Mouse (Mus musculus): ENCODE measurements around the gene Nos1.
A peak's percentile ranks its signal among the peaks of the same experiment; 100 is the strongest.

Nos1 gene

DNA sequence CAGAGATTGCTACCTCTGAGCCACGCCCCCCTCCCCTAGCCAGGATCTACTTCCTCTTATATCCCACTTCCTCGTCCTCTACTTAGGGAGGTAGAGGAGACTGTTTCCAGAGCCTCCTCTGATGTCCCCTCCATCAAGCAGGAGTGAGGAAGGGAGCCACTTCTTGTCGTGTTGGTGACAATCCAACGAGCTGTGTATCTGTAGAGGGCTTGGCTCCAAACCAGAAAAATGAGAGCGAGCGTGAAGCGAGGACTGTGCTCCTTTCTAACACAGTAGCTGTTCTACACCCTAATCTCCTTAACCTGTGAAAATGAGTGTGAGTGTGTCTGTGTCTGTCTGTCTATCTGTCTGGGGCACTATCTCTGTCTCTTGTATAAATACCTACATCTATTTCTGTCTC lies 58.7 kb downstream of the Nos1 start:
- no peak for DNase-seq (ENCODE audit: low read depth, low spot score)

DNA sequence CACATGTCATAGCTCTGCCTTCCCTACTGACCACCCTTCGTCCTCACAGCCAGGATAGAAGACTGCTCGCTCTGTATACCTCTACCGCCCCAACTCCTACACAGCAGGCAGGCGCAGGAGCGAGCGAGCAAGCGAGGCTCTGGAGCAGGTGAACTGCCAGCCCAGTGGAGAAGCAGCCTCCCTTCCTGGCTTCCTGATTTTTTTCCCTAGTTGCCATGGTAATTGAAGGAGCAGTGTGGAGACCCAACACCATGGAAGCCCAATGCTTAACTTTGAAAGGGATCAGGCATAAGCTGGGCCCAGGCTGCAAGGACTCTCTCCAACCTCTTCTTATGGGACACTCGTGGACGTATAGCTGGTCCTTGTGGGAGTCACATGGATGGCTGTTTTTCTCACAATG lies 59.4 kb downstream of the Nos1 start:
- DNase-seq (ENCODE audit: low read depth, low spot score), result peak; percentile 49

DNA sequence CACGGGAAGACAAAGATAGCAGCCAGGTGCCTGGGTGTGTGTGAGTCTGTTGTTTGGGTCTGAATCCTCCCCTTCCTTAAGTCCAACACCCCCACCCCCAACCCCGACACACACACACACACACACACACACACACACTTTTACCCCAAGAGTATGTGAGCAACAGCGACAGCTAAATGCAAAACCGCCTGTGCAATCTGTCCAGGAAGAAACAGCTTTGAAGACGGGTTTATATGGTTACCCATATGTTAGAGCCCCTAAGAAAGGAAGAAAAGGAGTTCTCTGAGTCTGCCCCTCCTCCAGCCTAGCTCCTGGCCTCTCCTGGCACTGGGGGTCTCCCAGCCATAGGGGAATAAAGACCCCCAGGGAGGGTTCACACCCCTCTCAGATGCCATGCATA lies 60.2 kb downstream of the Nos1 start:
- DNase-seq (ENCODE audit: low read depth, low spot score), result no peak

DNA sequence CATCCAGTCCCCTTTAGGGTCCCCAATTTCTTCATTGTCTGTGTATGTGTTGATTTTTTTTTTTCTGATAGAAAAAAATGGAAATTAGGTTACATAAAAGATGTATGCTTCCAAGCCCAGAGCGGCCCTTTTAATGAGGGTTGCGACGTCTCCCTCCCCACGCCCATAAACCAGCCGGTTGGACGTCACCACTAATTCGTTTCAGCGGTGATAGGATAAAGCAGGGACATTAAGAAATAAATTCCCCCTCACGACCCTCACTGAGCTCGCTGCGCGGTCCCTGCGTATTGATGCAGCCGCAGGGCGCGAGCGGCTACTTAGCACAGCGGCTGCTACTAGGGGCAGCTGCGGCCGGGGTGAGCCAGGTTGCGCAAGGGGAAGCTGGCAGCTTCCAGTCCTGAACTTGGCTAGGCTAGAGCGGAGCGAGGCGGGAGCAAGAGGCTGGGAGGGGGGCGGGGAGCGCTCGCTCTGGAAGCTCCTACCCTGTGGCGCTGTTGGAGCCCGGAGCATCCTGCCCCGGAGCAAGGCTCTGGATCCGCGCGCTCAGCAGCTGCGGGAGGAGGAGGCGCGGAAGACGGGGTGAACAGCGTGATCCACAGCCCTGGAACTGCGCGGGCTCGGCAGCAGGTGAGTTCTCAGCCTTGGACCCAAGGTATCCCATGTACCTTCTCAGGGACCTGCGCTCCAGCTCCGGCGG lies 61.0 kb downstream of the Nos1 start:
- DNase-seq (ENCODE audit: low read depth, low spot score), result peak; percentile 66

DNA sequence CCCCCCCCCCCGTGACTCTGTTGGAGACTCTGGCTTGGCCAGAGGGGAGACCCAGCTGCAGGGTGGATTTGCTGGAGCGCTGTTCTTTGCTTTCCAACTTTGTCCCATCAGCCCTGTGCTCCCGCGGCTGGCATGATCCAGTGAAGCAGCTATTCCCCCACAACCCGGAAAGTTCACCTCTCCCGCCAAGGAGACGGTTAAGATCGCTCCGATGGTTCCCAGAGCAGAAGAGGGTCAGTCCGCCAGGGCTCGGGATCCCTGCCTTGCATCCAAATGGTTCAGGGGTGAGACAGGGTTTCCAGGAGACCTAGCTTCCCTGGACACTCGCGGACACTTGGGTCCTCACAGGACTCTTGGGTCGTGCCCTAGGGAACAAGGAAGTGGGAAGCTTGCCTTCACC lies 61.9 kb downstream of the Nos1 start:
- no peak for DNase-seq (ENCODE audit: low read depth, low spot score)

DNA sequence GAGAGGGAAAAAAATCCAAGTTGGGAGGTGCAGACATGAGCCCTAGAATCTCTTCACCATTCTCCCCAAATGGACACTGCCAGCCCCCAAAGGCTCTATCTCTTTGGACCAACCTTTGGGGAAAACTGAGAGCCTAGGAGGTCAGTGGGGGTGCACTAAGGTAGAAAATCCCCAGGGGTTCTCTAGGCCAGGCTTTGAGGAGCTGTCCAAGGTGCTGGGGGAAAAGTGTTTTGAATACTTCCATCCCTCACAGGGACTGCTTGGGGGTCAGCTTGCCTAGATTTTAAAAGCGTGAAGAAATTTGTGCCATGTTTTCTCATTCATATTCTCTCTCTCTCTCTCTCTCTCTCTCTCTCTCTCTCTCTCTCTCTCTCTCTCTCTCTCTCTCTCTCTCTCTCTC lies 63.8 kb downstream of the Nos1 start:
- DNase-seq (ENCODE audit: low read depth, low spot score), result peak; percentile 54

DNA sequence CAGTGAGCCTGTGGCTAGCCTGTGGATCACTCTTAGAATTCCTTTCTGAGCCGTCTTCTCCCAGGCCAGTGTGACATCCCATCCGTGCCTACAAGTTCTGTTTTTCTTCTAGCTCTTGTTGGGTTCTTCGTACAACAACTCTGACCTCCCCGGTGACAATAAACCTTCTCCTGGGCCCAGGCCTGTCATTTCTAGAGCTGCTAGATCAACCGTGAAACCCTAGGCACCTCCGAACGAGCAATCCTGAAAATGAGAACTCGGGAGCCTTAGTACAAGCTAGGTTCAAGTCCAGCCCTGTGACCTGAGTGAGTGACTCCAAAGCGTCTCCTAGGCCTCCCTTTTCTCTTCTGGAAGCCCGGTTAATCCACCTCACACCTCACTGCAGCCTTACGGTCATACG lies 69.6 kb downstream of the Nos1 start:
- no peak for DNase-seq (ENCODE audit: low read depth, low spot score)

DNA sequence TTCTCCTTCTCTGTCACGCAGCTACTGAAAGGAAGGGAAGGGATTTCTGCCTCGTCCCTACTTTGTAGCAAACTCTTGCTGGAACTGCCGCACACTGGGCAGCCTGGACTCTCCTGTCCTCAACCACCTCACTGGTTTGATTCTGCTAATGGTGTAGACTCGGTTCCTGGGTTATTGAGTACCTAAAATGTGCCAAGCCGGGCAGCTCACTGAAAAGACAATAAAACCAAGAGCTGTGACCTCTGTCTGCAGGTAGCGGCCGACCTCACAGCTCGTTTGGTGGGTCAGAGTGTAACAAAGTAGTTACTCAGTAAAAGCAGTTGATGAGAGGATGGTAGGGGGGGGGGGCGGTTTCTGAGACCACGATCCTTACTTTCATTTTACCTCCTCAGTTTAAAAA lies 72.9 kb downstream of the Nos1 start:
- no peak for DNase-seq (ENCODE audit: low read depth, low spot score)

DNA sequence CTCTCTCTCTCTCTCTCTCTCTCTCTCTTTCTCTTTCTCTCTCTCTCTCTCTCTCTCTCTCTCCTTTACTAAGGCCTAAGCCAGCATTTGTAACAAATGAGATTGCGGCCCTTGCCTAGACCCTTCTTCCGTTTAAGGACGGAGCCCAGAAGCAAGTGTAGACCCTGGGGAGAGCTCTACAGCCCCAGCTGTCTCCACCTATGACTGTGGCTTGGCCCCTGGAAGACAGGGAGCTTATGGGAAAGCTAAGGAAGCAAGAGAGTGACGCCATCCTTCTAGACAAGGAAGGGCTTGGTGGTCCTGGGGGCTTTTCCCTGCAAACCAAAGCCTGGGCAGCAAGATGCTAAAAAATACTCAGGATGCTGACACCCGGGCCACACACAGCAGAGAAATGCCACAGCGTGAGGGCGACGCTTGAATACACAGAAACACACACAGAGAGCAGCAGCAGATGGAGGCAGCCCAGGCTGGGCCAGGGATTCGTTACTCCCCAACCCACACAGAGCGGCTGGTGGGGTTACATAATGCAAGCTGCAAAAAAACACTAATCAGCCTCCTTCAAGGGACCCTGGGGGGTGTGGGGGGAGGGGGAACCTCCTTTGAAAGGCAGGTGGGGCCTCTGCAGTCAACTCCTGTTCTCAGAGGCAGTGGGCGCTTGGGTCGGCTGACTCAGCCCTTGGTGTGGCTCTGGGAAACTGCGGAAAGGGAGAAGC lies 83.9 kb downstream of the Nos1 start:
- peak; percentile 26 for DNase-seq (ENCODE audit: low read depth, low spot score)

DNA sequence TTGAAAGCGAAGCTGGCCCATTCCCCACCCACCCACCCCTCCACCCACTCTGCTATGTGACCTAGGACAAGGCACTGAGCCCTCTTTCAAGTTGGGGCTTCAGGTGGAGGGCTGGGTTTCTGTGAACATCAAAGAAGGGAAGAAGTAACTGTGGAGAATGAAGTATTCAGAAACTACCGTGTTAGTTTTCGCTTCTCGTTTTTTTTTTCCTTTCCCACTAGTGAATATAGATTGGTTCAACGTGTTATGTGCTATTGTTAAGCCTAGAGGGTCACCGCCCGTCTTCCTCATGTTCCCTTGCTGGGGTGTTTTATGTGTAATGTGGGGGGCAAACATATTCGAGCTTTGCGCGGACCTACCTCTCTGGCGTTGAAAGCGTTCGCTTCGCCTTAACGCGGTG lies 85.0 kb downstream of the Nos1 start:
- DNase-seq (ENCODE audit: low read depth, low spot score), result no peak

DNA sequence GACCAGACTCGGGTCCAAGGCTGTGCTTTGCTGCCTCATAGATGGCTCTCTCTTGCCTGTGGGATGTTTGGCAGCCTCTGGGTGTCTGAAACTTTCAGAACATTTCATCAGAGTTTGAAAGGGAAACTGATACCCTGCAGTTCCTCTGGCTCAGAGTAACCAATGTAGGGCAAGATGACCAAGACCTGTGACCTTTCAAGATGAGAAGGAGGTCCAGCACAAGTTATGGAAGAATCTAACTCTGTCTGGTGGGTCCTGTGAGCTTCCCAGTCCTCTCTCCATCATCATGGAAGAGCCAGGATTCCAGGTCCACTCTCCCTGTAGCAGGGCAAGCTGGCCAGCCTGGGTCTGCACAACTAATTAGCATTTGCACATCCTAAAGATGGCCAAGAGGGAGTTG lies 90.8 kb downstream of the Nos1 start:
- no peak for DNase-seq (ENCODE audit: low read depth, low spot score)

DNA sequence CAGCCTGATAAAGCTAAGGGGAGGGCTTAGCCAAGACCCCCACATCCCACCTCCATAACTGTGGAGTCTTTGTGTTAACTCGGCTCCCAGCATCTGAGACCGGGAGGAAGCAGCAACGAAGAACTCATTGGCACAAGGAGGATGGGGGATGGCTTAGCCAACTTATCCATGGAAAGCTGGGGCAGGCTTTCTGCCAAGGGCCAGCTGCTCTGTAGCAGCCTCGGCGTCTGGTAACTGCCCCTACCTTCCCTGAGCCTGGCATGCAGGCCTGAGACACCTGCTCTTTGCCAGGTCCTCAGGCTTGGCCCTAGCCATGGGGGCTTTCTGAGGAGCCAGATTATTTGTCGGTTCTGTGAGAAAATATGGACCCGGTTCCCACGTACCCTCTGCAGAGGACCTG lies 93.0 kb downstream of the Nos1 start:
- no peak for DNase-seq (ENCODE audit: low read depth, low spot score)

DNA sequence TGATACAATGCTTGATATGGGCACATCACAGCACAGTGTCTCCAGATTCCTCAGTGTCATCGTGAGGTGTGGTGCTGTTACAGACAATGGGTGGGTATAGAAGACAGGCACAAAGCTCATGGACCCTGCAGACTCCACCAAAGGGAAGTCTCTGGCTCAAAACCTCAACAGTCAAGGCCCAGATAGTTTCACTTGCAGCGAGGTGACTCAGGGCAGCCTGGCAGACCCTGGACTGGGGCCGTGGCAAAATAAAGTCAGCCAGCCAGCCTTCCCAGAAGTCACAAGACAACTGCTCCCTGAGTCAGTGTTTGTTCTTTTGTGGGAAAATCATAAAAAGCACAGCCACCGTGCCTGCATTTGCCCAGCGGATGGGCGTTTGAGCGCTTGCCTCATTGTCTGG lies 93.4 kb downstream of the Nos1 start:
- no peak for DNase-seq (ENCODE audit: low read depth, low spot score)

DNA sequence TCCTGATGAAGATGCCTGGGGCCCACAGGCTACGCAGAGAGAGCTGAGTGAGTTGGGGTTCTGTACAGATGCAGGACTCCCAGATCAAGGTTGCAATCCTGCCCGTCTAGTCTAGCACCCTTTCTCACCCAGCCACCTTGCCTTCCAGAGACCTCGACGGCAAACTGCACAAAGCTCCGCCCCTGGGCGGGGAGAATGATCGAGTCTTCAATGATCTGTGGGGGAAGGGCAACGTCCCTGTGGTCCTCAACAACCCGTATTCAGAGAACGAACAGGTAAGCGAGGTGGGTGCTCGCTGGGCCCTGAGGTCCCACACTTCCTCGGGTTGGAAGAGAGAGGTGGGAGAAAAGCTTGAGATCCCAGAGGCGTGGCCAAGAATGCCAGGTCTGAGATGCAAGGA lies 98.3 kb downstream of the Nos1 start:
- peak; percentile 55 for DNase-seq (ENCODE audit: low read depth, low spot score)

DNA sequence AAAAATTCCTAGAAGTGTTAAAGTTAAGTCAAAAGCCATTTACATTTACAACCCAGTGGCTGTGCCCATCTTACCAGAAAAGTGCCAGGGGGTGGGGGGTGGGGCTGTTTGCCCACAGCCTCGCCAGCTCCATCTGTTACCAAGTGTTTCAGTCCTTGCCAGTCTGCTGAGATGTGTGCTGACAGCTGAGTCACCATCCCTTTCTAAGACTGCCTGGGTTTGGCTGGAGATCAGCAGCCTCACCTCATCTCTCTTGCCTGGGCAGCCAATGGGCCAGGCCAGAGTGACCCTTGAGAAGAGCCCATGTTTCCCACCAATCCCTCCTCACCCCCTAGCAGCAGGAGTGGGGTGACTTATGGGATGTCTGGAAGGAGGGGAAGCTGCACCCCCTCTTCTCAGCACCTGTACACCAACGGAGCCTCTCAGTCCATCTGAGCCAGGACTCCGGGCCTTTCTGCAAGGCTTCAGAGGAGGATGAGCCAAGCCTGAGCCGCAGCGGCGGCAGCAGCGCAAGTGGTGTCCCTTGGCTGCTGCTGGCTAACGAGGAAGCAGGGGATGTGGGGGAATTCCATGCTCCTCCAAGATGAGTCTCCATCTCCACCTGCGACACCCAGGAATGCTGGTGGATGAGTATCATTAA lies 100.2 kb downstream of the Nos1 start:
- no peak for DNase-seq (ENCODE audit: low read depth, low spot score)

DNA sequence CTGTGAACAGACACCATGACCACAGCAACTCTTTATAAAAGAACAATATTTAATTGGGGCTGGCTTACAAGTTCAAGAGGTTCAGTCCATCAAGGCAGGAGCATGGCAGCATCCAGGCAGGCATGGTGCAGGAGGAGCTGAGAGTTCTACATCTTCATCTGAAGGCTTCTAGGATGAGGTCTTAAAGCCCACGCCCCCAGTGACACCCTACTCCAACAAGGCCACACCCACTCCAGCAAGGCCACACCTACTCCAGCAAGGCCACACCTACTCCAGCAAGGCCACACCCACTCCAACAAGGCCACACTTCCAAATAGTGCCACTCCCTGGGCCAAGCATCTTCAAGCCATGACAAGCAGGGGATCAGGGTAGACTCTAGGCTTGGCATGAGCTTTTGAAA lies 101.6 kb downstream of the Nos1 start:
- DNase-seq (ENCODE audit: low read depth, low spot score), result peak; percentile 66

DNA sequence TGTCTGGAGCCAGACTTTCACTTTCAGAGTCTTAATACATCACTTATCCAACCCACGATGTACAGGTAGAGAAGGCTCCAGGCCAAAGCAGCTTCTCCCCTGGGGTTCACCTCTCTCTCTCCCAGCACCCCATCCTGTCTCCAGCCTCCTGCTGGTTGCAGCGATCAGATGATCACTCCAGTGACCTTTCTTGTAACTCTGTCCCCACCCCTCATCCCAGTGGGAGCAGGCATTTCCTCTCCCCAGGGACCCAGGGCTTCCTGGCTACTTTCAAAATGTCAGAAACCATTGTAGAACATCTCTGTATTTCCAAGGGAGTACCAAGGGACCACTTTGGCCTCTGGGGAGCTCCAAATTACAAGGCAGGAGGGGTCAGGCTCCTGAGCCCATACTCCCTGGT lies 104.2 kb downstream of the Nos1 start:
- DNase-seq (ENCODE audit: low read depth, low spot score), result no peak

DNA sequence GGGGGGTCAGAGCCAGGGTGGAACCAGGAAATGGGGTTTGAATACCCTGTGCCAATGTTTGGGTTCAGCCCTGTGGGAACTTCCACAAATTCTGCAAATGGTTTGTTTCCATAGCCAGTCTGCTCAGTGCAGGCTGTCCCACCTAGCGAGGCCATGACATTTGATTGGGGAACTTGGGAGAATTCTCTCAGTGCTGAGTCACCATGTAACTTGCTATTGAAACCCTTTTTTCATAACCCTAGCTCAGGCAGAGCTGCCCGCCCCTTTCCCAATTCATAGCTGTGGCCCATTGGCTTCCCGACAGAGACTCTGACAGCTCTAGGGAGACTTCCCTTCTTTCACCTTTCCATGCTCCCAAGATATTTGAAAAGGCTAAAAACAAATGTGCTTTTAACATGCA lies 107.3 kb downstream of the Nos1 start:
- DNase-seq (ENCODE audit: low read depth, low spot score), result no peak

DNA sequence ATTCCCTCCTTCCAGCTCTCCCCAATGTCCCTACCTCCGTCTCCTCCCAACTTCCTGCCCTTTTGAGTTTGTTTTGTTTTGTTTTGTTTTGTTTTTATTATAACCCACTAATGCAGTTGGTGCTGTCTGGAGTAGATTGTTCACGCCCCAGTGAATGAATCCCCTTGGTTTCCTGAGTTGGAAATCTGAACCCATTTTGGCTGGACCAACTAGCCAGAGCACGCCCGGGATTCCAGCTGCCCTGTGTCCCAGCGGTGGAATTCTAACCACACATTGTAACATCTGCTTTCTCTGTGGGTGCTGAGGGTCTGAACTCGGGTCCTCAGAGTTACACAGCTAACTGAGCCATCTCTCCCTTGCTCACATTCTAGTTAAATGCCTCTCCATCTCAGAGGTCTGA lies 108.1 kb downstream of the Nos1 start:
- no peak for DNase-seq (ENCODE audit: low read depth, low spot score)

DNA sequence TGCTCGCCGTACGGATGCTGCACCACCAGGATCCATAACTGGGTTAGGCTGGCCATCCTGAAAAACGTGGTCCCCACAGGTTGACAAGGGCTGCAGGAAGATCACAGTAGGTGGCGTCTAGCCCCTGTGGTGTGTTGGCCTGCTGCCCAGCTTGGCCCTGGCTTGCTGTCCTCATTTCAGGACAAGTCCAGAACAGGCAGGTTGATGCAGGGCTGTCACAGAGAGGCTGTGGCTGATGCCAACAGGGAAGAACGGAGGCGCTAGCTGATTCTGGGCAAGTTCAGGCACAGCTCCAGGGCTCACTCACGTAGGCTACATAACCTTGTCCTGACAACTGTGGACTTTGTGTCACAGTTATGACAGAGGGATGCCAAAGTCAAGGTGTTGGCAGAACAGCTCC lies 108.7 kb downstream of the Nos1 start:
- no peak for DNase-seq (ENCODE audit: low read depth, low spot score)

DNA sequence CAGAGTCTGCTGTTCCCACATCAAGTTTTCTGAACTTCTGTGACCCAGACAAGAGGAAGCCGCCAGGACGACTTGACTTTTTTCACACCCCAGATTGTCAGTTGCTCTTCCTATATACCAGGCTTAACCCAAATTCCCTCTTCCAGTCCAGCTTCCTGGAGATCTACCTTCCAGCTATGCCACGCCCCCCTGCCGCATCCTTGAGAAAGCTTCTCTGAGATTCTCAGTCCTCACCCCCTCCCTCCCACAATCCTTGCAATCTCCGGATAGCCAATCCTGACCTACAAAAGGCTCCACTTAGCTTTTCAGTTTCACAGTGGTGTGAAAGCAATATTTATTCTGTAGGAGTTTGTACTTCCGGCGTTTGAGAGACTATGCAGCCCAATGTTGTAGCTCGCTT lies 110.0 kb downstream of the Nos1 start:
- peak; percentile 74 for DNase-seq (ENCODE audit: low read depth, low spot score)

DNA sequence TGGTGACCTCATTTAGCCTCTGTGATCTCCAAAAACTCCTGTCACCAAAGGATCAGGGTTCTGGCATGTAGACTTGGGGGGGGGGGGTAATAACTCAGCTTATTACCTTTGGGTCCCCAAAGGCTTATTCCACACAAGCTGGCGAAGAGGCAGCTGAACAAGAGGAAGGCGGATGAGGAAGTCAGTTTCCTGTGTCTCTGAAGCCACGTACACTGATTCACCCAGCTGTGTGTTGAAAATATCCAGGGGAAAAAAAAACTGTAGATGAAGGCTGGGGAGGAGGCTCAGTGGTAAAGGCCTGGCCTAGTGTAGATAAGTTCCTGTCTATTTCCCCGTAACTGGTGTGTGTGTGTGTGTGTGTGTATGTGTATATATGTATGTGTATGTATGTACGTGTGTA lies 110.7 kb downstream of the Nos1 start:
- DNase-seq (ENCODE audit: low read depth, low spot score), result no peak

DNA sequence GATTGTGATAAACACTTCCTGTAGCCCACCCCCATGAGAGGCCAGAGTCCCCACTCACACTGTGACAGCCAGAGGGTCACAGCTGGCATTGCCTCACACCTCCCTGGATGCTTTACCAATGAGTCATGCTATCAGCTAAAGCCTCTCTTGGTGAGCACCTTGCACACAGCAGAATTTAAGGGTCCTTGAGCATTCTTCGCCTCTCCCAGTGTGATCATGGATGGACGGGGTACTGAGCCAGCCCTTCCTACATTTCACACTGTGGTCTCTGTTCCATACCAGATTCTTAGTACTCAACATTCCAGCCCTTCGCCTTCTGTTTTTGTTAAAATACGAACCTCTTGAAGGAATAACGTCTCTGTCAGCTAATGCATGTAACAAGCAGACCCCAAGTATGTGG lies 113.2 kb downstream of the Nos1 start:
- no peak for DNase-seq (ENCODE audit: low read depth, low spot score)
